Mouse (Mus musculus) lung, adult 2 months (tissue): Measurements from ENCODE around the gene Gse1. TPM values are rescaled to one million over a fixed set of nuclear protein-coding genes. Genes with fewer than 3 reads are reported as not detected.

Experiments used
- DNase-seq: peaks from one replicate; pipeline ENCODE4 v3.0.0; 2022
- H3K4me1 ChIP-seq: fragments of 200-500 bp; 2 replicates; pipeline ENCODE4 v1.6.1; 2011; ENCODE audit warnings: low read length; ENCODE audit not compliant: control insufficient read depth, insufficient read depth
- H3K4me3 ChIP-seq: fragments of 200-500 bp; replicated peaks from 2 replicates; pipeline ENCODE3; 2011; ENCODE audit warnings: low read depth, mild to moderate bottlenecking, control low read depth, low read length; ENCODE audit errors: extremely low read depth
- CTCF ChIP-seq: fragments of 200-500 bp; IDR thresholded peaks from 2 replicates; pipeline ENCODE4 v1.5.1; 2011; ENCODE audit warnings: mild to moderate bottlenecking, low read length, control low read depth; ENCODE audit not compliant: insufficient read depth
- POLR2A ChIP-seq: fragments of 200-500 bp; IDR thresholded peaks from 2 replicates; pipeline ENCODE4 v1.6.1; 2011; ENCODE audit warnings: low read depth, mild to moderate bottlenecking, control low read depth, low read length, borderline replicate concordance; ENCODE audit errors: extremely low read depth
- WGBS: fragments of 180-500 bp; shearing (Covaris S2); methylation state at CpG from one replicate; pipeline ENCODE4 v1.1.7; 2018; 5-methylcytosine and 5-hydroxymethylcytosine counted together
- polyA plus RNA-seq: library from polyadenylated mRNA; depleted of rRNA; stranded (reverse); fragments of >200 nt; gene quantifications from 2 replicates; pipeline ENCODE4 v1.2.3, GENCODE M21; 2012

Gse1 gene
- polyA plus RNA-seq, 1 experiment = 35.6 TPM

DNA sequence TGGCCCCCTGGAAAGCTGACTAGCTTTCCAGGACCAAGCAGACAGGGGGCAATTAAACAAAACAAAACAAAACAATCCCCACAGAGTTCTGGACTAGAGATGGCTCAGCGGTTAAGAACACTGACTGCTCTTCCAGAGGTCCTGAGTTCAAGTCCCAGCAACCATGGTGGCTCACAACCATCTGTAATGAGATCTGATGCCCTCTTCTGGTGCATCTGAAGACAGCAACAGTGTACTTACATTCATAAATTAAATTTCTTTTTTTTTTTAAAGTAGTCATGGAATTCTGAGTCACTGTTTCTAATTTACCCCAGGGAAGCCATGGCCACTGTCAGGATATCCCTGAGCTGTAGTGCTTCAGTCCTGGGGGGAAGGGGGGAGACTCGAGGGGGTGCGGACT is 386.2 kb downstream of the Gse1 start:
- H3K4me1 ChIP-seq = no peaks in the 10 kb centered on the region
- no peak overlapping the region for H3K4me3 ChIP-seq
- WGBS = 87% methylated on average over 3 of the region's 3 CpGs
- TF ChIP-seq POLR2A (no peak), CTCF (no peak)
- no peak for DNase-seq

DNA sequence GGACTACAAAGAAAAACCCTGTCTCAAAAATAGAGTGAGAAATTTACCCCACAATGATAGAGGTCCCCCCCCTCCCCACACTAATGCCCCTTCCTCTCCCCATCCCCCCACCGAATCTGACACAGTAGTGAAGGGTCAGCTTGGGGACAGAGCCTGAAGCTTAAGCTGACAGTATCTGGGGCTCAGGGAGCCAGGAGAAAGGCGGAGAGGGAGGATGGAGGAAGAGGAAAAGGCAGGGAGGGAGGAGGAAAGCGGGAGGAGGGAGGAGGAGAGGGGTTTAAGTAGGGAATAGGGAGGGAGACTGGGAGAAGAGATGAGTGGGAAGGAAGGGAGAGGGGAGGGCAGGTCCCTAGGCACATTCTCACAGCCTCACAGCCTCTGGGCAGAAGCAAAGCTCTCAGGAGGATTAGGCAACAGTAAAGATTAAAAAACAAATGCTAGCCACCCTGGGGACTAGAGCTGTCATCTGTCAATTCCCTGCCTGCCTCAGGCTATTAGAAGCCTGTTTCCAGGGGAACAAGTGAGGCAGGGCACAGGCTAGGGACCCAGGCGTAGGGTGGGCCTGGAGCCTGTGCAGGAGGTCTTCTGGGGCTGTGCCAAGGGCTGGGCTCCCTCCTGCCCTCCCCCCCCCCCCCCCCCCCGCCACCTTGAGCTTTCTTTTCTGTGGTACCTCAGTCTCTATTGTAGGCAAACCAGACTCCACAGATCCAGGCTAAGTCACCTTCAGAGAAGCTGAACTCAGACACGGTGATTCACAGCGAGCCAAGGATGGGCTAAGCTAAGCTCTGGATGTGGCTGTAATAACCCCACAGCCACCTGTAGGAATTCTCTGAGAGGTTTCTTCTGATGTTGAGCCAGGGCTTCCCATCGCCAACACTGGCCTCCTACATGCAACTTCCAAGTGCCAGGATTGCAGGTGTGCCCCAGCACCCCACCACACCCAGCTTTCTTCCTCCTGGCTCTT is 388.7 kb downstream of the Gse1 start:
- 63% methylated on average over 8 of the region's 8 CpGs for WGBS
- Histone ChIP-seq H3K4me3 (no peak overlapping the region), H3K4me1 (no peaks in the 10 kb centered on the region)
- TF ChIP-seq CTCF (no peak), POLR2A (no peak)
- no peak for DNase-seq

DNA sequence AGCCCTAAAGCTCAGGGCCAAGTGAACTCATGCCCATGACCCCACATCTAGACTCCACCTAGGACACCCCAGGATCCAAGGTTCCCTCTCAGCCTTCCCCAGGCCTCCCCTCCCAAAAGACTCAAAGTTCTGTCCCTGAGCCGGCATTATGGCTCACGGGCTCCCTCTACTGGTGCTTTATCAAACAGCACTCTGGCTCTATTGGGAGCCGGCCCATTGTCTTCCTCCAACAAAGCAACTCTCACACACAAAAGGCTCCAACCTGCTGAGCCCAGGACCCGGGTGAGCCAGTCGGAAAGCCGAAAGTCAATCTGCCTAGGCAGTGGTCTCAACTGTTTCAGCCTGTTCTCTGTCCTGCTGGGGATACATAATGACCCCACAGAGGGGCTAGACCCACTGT is 389.9 kb downstream of the Gse1 start:
- TF ChIP-seq POLR2A (no peak), CTCF (peak; percentile 58)
- DNase-seq = peak; percentile 73
- Histone ChIP-seq H3K4me1 (no peaks in the 10 kb centered on the region), H3K4me3 (no peak overlapping the region)
- 1% methylated on average over 6 of the region's 6 CpGs for WGBS

DNA sequence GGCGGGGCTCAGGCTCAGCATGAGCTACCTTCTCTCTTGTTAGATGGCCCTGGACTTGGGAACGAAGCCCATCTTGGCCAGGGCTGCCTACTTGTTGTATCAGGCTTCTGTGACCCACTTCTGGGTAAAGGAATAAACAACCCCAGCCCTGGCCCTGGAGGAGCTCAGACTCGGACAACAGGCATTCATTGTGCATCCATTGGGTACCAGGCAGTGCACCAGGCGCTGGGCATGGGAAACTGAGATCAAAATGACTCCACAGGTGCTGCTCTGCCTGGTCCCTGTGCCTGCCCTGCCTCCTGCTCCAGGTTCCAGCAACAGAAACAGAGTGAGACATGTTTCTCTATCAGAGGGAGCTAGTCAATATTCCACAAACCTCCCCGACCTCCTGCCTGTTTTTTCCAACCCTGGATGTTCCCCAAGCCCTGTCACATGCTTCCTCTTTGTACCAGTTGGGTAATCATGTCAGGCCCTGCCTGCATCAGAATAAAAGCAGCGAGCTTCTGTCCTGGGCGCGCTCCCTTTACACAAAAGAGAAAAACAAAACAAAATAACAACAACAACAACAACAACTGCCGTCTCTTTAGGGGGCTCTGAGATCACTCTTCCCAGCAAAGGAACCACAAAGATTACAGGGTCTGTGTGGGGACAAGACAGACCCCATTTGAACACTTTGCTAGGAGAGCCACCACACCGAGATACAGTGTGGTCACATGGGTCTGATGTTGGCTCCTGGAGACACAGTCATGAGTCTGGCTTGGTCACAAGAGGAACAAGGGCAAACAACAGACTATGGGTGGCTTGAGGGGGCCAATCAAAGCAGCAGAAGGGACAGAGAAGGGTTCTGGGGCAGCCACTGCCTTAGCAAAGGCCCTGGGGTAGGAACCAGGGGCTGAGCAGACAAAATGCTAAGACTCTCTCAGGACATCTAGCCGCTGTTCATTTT is 391.3 kb downstream of the Gse1 start:
- Histone ChIP-seq H3K4me1 (no peaks in the 10 kb centered on the region), H3K4me3 (no peak overlapping the region)
- DNase-seq = no peak
- WGBS = 71% methylated on average over 11 of the region's 11 CpGs
- TF ChIP-seq CTCF (no peak), POLR2A (no peak)

DNA sequence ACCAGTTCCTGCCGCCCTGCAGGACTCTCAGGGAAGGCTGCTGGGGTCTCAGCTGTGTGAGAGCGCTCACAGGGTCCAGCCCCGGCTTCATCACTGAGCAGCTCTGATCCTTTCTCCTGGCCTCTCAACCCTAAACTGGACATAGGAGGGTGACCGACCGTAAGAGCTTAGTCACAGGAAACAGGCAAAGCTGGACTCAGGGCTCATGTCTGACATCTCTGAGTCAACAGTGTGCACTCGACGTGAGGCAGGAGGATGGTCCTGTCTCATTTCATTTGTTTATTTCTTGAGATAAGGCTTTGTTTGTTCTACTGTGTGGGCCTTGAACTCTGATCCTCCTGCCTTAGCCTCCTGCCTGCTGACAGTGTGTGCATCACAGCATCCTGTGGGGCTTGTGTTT is 392.2 kb downstream of the Gse1 start:
- 52% methylated on average over 7 of the region's 7 CpGs for WGBS
- no peak overlapping the region for H3K4me3 ChIP-seq
- H3K4me1 ChIP-seq = no peaks in the 10 kb centered on the region
- no peak for DNase-seq
- TF ChIP-seq POLR2A (no peak), CTCF (no peak)

DNA sequence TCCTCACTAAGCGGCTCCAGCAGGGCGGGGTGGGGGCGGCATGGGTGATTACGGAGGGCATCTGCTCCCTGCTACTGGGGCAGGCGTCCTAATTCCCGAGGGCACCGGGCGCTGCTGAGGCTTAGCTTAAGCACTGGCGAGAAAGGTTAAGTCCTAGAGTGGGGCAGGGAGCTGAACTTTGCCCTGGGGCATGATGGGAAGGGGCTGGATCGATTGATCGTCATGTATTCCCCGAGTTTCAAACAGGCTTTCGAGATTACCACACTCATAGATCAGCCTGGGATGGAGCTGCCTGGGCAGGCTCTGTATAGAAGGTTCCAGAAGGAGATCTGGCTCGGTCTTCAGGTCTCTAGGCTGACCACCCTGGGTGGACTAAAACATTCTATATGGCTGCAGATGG is 393.9 kb downstream of the Gse1 start:
- Histone ChIP-seq H3K4me3 (no peak overlapping the region), H3K4me1 (no peaks in the 10 kb centered on the region)
- no peak for DNase-seq
- 81% methylated on average over 14 of the region's 14 CpGs for WGBS
- TF ChIP-seq POLR2A (no peak), CTCF (no peak)

DNA sequence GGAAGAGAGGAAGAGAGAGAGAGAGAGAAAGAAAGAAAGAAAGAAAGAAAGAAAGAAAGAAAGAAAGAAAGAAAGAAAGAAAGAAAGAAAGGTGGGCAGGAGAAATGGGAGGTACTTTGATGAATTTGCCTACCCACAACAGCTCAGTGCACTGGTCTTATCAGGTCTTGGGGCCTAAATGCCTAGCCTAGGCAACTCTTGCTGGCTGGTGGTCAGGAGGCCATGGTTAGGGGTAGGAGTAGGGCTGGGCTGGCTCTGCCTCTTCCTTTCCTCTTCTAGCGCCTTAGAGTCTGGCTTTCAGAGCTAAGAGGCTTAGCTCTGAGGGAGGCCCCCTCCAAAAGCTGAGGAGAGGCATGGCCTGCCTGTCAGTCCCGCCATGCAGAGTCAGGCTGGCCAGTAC is 395.4 kb downstream of the Gse1 start:
- Histone ChIP-seq H3K4me3 (no peak overlapping the region), H3K4me1 (no peaks in the 10 kb centered on the region)
- WGBS = 47% methylated on average over 2 of the region's 2 CpGs
- DNase-seq = no peak
- TF ChIP-seq POLR2A = no peak
- TF ChIP-seq CTCF = no peak

DNA sequence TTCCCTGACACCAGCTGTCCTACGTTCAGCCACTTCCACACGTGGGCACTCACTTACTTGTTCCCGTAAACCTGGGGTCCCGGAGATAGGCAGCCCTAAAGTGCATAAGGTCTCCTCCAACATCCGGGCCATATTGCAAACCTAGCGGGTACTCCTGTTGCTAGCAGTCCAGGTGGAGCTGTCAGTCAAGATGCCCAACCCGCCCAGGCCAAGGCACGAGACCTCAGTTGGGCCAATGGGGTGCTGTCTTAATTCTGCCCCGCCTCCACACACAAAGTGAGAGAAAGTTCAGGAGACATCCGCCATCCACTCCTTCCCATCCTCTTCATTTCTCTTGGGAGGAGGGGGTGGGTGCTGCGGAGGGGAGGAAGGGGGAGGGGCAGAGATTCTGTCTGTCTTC is 398.2 kb downstream of the Gse1 start:
- no peak for TF ChIP-seq CTCF
- TF ChIP-seq POLR2A = no peak
- H3K4me3 ChIP-seq = no peak overlapping the region
- no peaks in the 10 kb centered on the region for H3K4me1 ChIP-seq
- 75% methylated on average over 11 of the region's 11 CpGs for WGBS
- DNase-seq = no peak

DNA sequence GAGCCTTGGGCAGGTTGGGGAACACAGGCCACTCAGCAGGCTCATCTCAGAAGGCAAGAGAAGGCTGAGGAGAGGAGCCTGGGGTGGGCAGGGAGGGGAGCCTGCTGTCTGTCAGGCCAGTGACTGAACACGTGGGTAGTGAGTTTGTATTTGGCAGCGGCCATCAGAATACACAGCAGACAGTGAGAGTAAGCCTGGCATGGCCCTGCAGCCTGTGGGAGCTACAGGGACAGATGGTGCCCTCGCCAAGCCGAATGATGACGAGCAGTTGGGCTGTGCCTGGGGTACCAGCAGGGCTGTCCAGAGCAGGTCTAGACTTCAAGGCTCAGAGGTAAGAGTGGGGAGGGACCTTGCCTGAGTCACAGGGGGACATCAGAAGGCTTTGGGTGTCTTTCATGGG is 399.0 kb downstream of the Gse1 start:
- no peak overlapping the region for H3K4me3 ChIP-seq
- no peak for TF ChIP-seq POLR2A
- TF ChIP-seq CTCF = no peak
- DNase-seq = no peak
- WGBS = 88% methylated on average over 5 of the region's 5 CpGs
- no peaks in the 10 kb centered on the region for H3K4me1 ChIP-seq
